Mouse (Mus musculus): ENCODE data around the gene Hspa12b. TPM values are rescaled to one million over a fixed set of nuclear protein-coding genes. Genes with fewer than 3 reads are reported as not detected.
A peak's percentile ranks its signal among the peaks of the same experiment; 100 is the strongest.

Gene Hspa12b
- polyA plus RNA-seq, 1 experiment from 2014 or later = 20.3 TPM

GRCm38 (mm10) chr2:131175286-131175944, 48.3 kb downstream of the Hspa12b start:
- Histone ChIP-seq H3K4me1 (peaks cover 68% of the 10 kb centered on the region), H3K4me3 (replicated peaks) (no peak overlapping the region), H3K9me3 (replicated peaks) (no peaks in the 10 kb centered on the region), H3K9ac (no peak overlapping the region), H3K27me3 (peaks cover 38% of the 10 kb centered on the region), H3K4me2 (0 out of 2 replicates have a peak overlapping the region, but pooled peaks have one; percentile 92), H3K27ac (peak overlapping the region; percentile 76), H3K36me3 (0 out of 2 replicates have a peak, but pooled peaks cover 10% of the 10 kb centered on the region)
- 72% methylated on average over 3 of the region's 3 CpGs for WGBS
- no peak for ATAC-seq (replicated peaks; ENCODE audit: low FRiP score)

GRCm38 (mm10) chr2:131175945-131176309, 48.8 kb downstream of the Hspa12b start:
- 94% methylated on average over 1 of the region's 1 CpGs for WGBS
- H3K36me3 ChIP-seq = 0 out of 2 replicates have a peak, but pooled peaks cover 10% of the 10 kb centered on the region
- peak overlapping the region; percentile 92 for H3K4me2 ChIP-seq
- peak overlapping the region; percentile 76 for H3K27ac ChIP-seq
- no peaks in the 10 kb centered on the region for H3K9me3 ChIP-seq (replicated peaks)
- no peak for ATAC-seq (replicated peaks; ENCODE audit: low FRiP score)
- H3K4me1 ChIP-seq = peaks cover 65% of the 10 kb centered on the region
- peaks cover 33% of the 10 kb centered on the region for H3K27me3 ChIP-seq
- no peak overlapping the region for H3K9ac ChIP-seq
- no peak overlapping the region for H3K4me3 ChIP-seq (replicated peaks)

- peaks cover 60% of the 10 kb centered on the region for H3K4me1 ChIP-seq
- H3K27me3 ChIP-seq = peaks cover 28% of the 10 kb centered on the region
- H3K9ac ChIP-seq = no peak overlapping the region; the same call in 1 of the 2 replicates
- peak; percentile 15; the same call in 1 of the 2 replicates for ATAC-seq (replicated peaks; ENCODE audit: low FRiP score)
- H3K27ac ChIP-seq = peak overlapping the region; percentile 76
- 58% methylated on average over 5 of the region's 5 CpGs for WGBS
- H3K9me3 ChIP-seq (replicated peaks) = no peaks in the 10 kb centered on the region
- H3K36me3 ChIP-seq = 0 out of 2 replicates have a peak, but pooled peaks cover 10% of the 10 kb centered on the region
- peak overlapping the region; percentile 5; the same call in 1 of the 2 replicates for H3K4me3 ChIP-seq (replicated peaks)
- peak overlapping the region; percentile 92 for H3K4me2 ChIP-seq
Measured at GRCm38 (mm10) chr2:131176491-131176890, 49.4 kb downstream of the Hspa12b start.

DNA sequence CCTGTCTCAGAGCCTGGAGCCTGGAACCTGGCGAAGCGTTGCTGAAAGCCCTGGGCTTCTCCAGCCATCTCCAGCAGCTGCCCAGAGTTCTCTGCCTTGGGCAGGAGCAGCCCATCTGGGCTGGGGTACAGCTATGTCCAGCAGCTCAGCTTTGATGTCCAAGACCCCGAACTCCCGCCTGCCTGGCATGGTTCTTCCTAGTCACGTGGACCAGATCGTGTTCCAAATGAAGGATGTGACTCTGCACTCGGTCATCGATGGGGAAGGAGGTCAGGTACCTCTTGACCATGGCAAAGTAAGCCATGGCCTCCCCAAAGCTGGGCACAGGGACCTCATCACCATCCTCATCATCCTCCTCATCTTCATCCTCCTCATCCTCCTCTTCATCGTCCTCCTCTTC, 50.9 kb downstream of the Hspa12b start:
- 77% methylated on average over 9 of the region's 9 CpGs for WGBS
- peak overlapping the region; percentile 92 for H3K4me2 ChIP-seq
- peak overlapping the region; percentile 76; the same call in 1 of the 2 replicates for H3K27ac ChIP-seq
- ATAC-seq (replicated peaks; ENCODE audit: low FRiP score) = no peak
- no peaks in the 10 kb centered on the region for H3K9me3 ChIP-seq (replicated peaks)
- H3K4me1 ChIP-seq = peaks cover 54% of the 10 kb centered on the region
- H3K4me3 ChIP-seq (replicated peaks) = peak overlapping the region; percentile 64
- peaks cover 13% of the 10 kb centered on the region for H3K27me3 ChIP-seq
- H3K9ac ChIP-seq = peak overlapping the region; percentile 86
- 0 out of 2 replicates have a peak, but pooled peaks cover 10% of the 10 kb centered on the region for H3K36me3 ChIP-seq

- Histone ChIP-seq H3K4me3 (replicated peaks) (peak overlapping the region; percentile 64), H3K27me3 (peaks cover 4% of the 10 kb centered on the region), H3K4me2 (peak overlapping the region; percentile 92), H3K36me3 (0 out of 2 replicates have a peak, but pooled peaks cover 10% of the 10 kb centered on the region), H3K9ac (peak overlapping the region; percentile 86), H3K27ac (peak overlapping the region; percentile 88), H3K4me1 (peaks cover 54% of the 10 kb centered on the region), H3K9me3 (replicated peaks) (no peaks in the 10 kb centered on the region)
- no peak for ATAC-seq (replicated peaks; ENCODE audit: low FRiP score)
- 31% methylated on average over 26 of the region's 26 CpGs for WGBS
Measured at GRCm38 (mm10) chr2:131178828-131179245, 51.8 kb downstream of the Hspa12b start.

- H3K27me3 ChIP-seq = no peaks in the 10 kb centered on the region
- peak overlapping the region; percentile 86 for H3K9ac ChIP-seq
- H3K4me2 ChIP-seq = peak overlapping the region; percentile 92
- peak; percentile 52 for ATAC-seq (replicated peaks; ENCODE audit: low FRiP score)
- H3K4me3 ChIP-seq (replicated peaks) = peak overlapping the region; percentile 64
- no peaks in the 10 kb centered on the region for H3K9me3 ChIP-seq (replicated peaks)
- H3K4me1 ChIP-seq = peaks cover 49% of the 10 kb centered on the region
- H3K27ac ChIP-seq = peak overlapping the region; percentile 88
- 0 out of 2 replicates have a peak, but pooled peaks cover 10% of the 10 kb centered on the region for H3K36me3 ChIP-seq
- under 1% methylated on average over 67 of the region's 67 CpGs for WGBS
Measured at GRCm38 (mm10) chr2:131179246-131179886, 52.3 kb downstream of the Hspa12b start.

DNA sequence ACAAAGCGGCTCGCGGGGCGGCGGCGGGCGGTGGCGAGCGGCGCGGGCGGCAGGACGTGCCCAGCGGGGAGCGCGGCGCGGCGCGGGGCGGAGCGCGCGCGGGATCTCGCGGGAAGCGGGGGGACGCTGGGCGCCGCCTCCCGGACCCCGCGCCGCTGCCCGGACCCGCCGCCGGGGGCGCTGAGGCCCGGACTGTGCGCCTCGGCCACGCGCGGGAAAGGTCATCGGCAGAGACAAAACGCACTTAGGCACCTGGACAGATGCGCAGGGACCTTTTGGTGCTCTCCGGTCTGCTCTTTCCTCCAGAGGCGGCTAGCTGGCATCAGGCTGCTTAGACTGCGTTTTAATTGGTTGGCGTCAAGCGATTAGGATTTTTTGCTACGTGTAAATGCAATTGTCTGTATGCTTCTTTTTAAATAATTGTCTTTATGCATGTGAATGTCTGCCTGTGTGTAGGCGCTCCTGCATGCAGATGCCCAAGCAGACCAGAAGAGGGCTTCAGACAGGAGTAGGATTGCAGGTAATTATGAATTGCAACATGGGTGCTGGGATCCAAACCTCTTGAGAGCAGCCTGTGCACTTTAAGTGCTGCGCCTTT, 53.0 kb downstream of the Hspa12b start, which contains the start of gene Cenpb:
Cenpb (minus strand) TSS at position 78 of the 598 bp plus-strand sequence.
- Histone ChIP-seq H3K36me3 (0 out of 2 replicates have a peak, but pooled peaks cover 9% of the 10 kb centered on the region), H3K27me3 (no peaks in the 10 kb centered on the region), H3K4me2 (peak within 1 kb of the TSS; percentile 92), H3K9me3 (replicated peaks) (no peaks in the 10 kb centered on the region), H3K27ac (peak within 1 kb of the TSS; percentile 88), H3K4me1 (peaks cover 43% of the 10 kb centered on the region), H3K4me3 (replicated peaks) (peak within 1 kb of the TSS; percentile 64), H3K9ac (peak within 1 kb of the TSS; percentile 86)
- ATAC-seq (replicated peaks; ENCODE audit: low FRiP score) = peak; percentile 84
- 4% methylated on average over 29 of the region's 57 CpGs for WGBS

DNA sequence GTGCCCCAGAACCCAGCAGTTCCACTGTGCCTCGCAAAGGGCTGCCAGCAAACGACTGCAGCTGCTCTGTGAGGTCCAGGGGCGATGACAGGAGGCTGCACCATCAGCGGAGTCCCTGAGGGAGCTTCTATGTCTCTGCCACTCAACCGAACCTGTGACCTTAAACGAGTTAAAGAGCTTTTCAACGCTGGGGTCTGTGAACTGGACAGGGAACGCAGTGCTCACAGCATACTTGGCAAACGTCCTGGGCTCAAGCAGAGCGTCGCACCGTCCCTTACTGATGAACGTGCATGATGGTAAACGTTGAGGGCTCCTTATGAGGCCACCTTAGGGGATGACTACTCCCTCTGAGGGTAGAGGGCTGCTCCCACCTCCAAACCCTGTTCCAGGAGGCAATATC, 59.3 kb downstream of the Hspa12b start:
- Histone ChIP-seq H3K9me3 (replicated peaks) (no peaks in the 10 kb centered on the region), H3K27me3 (no peaks in the 10 kb centered on the region), H3K9ac (peak overlapping the region; percentile 70), H3K27ac (peak overlapping the region; percentile 87), H3K4me2 (peak overlapping the region; percentile 76), H3K4me3 (replicated peaks) (peak overlapping the region; percentile 68), H3K36me3 (peaks cover 4% of the 10 kb centered on the region), H3K4me1 (peaks cover 49% of the 10 kb centered on the region)
- WGBS = 3% methylated on average over 14 of the region's 14 CpGs
- ATAC-seq (replicated peaks; ENCODE audit: low FRiP score) = no peak

GRCm38 (mm10) chr2:131186771-131187601, 59.9 kb downstream of the Hspa12b start, which contains the start of the genes Cdc25b and Spef1:
TSS of gene Cdc25b (plus strand) at chr2:131186949.
TSS of gene Spef1 (minus strand) at chr2:131187282.
- WGBS = under 1% methylated on average over 42 of the region's 43 CpGs
- peaks cover 51% of the 10 kb centered on the region for H3K4me1 ChIP-seq
- peak; percentile 87 for ATAC-seq (replicated peaks; ENCODE audit: low FRiP score)

DNA sequence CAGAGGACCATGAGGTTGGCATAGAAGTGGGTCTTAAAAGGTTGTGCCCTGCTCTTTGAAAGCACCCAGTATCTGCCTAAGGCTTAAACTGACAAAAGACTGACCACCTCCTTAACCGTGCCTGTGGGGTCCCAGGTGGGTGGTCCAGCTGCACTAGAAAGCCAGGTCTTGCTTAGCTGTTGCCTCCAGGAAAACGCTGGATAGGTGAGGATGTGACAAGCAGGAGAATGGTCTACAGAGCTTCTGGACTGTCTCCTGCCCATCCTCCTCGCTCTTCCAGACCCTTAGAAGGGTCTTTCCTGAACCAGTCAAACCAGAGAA, 60.5 kb downstream of the Hspa12b start:
- H3K27ac ChIP-seq = peak overlapping the region; percentile 87
- ATAC-seq (replicated peaks; ENCODE audit: low FRiP score) = no peak
- no peaks in the 10 kb centered on the region for H3K27me3 ChIP-seq
- peak overlapping the region; percentile 68 for H3K4me3 ChIP-seq (replicated peaks)
- peaks cover 51% of the 10 kb centered on the region for H3K4me1 ChIP-seq
- no peaks in the 10 kb centered on the region for H3K9me3 ChIP-seq (replicated peaks)
- peak overlapping the region; percentile 76 for H3K4me2 ChIP-seq
- 22% methylated on average over 3 of the region's 3 CpGs for WGBS
- H3K9ac ChIP-seq = peak overlapping the region; percentile 70
- H3K36me3 ChIP-seq = peaks cover 14% of the 10 kb centered on the region

More at GRCm38 (mm10) chr2:131186771-131187601, 59.9 kb downstream of the Hspa12b start, which contains the start of the genes Cdc25b and Spef1:
- Histone ChIP-seq H3K36me3 (peaks cover 10% of the 10 kb centered on the region), H3K9ac (peak within 1 kb of the TSS; percentile 70), H3K4me3 (replicated peaks) (peak within 1 kb of the TSS; percentile 68), H3K27ac (peak within 1 kb of the TSS; percentile 87), H3K9me3 (replicated peaks) (no peaks in the 10 kb centered on the region), H3K4me2 (peak within 1 kb of the TSS; percentile 76), H3K27me3 (no peaks in the 10 kb centered on the region)

- Histone ChIP-seq H3K4me1 (peaks cover 51% of the 10 kb centered on the region), H3K4me2 (peak overlapping the region; percentile 76), H3K9ac (0 out of 2 replicates have a peak overlapping the region, but pooled peaks have one; percentile 70), H3K27ac (no peak overlapping the region), H3K4me3 (replicated peaks) (no peak overlapping the region), H3K36me3 (peaks cover 22% of the 10 kb centered on the region), H3K27me3 (no peaks in the 10 kb centered on the region), H3K9me3 (replicated peaks) (no peaks in the 10 kb centered on the region)
- WGBS = 90% methylated on average over 5 of the region's 5 CpGs
- ATAC-seq (replicated peaks; ENCODE audit: low FRiP score) = no peak
Measured at GRCm38 (mm10) chr2:131188311-131188710, 61.2 kb downstream of the Hspa12b start.

Data from kidney, embryonic 15.5 days (tissue).